Mouse (Mus musculus): Measurements from ENCODE around the gene Rpl11.
A peak's percentile ranks its signal among the peaks of the same experiment; 100 is the strongest.
"Not testable (repeated sequence)": the region's sequence is repeated elsewhere in the genome, so short reads cannot be mapped to it uniquely, and the experiment has no call there.

Gene Rpl11

GRCm38 (mm10) chr4:136053247-136053596 lies at the start of gene Rpl11:
Gene Rpl11 (minus strand): TSS chr4:136053428.
- peak; percentile 96 for DNase-seq

GRCm38 (mm10) chr4:136101753-136102152 lies 48.5 kb upstream of the Rpl11 start:
- not testable (repeated sequence) for DNase-seq

- no peak for DNase-seq
Measured at GRCm38 (mm10) chr4:136100396-136101070, 47.3 kb upstream of the Rpl11 start.

- no peak for DNase-seq
Measured at GRCm38 (mm10) chr4:136098446-136098845, 45.2 kb upstream of the Rpl11 start.

GRCm38 (mm10) chr4:136096446-136097113 lies 43.4 kb upstream of the Rpl11 start:
- DNase-seq = no peak

- no peak for DNase-seq
Measured at GRCm38 (mm10) chr4:136095490-136096105, 42.4 kb upstream of the Rpl11 start.

GRCm38 (mm10) chr4:136094519-136095219 lies 41.4 kb upstream of the Rpl11 start:
- no peak for DNase-seq

GRCm38 (mm10) chr4:136092498-136092897 lies 39.3 kb upstream of the Rpl11 start:
- no peak for DNase-seq

- DNase-seq = no peak
Measured at GRCm38 (mm10) chr4:136091346-136091745, 38.1 kb upstream of the Rpl11 start.

GRCm38 (mm10) chr4:136089748-136090583 lies 36.7 kb upstream of the Rpl11 start:
- peak; percentile 43 for DNase-seq

- DNase-seq = no peak
Measured at GRCm38 (mm10) chr4:136088971-136089747, 35.9 kb upstream of the Rpl11 start.

- no peak for DNase-seq
Measured at GRCm38 (mm10) chr4:136088364-136088763, 35.1 kb upstream of the Rpl11 start.

GRCm38 (mm10) chr4:136087261-136087660 lies 34.0 kb upstream of the Rpl11 start:
- no peak for DNase-seq

- no peak for DNase-seq
Measured at GRCm38 (mm10) chr4:136084840-136085239, 31.6 kb upstream of the Rpl11 start.

- no peak for DNase-seq
Measured at GRCm38 (mm10) chr4:136083269-136084105, 30.3 kb upstream of the Rpl11 start.

GRCm38 (mm10) chr4:136081729-136082128 lies 28.5 kb upstream of the Rpl11 start:
- DNase-seq = no peak

- no peak for DNase-seq
Measured at GRCm38 (mm10) chr4:136078649-136079048, 25.4 kb upstream of the Rpl11 start.

- DNase-seq = no peak
Measured at GRCm38 (mm10) chr4:136076776-136077538, 23.7 kb upstream of the Rpl11 start.

- DNase-seq = peak; percentile 88
Measured at GRCm38 (mm10) chr4:136071178-136071714, 18.0 kb upstream of the Rpl11 start.

GRCm38 (mm10) chr4:136070592-136070991 lies 17.4 kb upstream of the Rpl11 start:
- DNase-seq = no peak

Data from kidney, adult 9 months (tissue).